10 mouse cellular contexts compared by ENCODE assay signal in the genomic region with DNA sequence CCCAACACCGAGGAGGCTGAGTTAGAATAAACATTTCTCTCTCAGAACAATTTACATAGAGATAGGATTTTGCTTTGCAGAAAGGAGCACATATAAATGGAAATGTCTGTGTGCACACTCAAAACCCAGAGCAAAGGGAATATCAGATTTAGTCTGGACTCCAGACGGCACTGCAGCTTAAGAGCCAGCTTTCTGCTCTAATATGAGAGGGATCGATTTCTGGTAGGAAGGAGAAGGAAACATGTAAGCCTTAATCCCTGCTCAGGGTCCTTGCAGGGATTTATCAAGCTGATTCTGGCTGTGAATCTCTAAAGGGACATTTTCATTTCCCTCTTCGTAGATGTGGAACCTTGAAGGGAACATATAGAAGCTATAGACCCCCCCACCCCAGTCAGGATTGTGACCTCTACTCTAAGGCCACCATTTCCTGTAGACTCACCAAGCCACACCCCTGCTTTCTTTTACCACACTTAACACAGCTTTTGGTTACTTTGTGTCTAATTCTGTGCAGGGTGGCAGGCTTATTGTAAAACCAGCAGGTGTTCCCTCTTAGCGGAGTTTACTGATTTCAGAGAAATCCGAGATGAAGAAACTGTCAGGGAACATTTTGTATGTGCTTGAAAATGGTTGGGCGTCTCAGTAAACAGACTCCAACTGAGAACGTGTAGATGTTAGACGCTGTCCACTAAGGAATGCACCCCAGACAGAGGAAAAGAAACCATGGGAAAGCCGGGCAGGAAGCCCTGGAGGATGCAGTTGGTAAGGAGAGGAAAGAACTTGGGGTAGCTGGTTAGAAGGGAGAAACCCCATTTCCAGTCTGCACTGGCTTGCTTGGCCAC. TPM values are rescaled to one million over a fixed set of nuclear protein-coding genes. Genes with fewer than 3 reads are reported as not detected.
DNase-seq lines count a peak whose midpoint lies in the region; ATAC-seq and TF ChIP-seq lines count a peak whose summit lies in the region.
"Had no signal": no experiment of that assay in that cellular context is flagged by ENCODE, and none has a peak within 500 bp of the region (broad histone marks: within the 10 kb centered on the region; RNA-seq: fewer than 3 reads in every experiment).

No protein-coding gene starts in this region.

- H3K9ac ChIP-seq in kidney, embryonic 15.5 days, result no peak overlapping the region
- H3K9ac ChIP-seq in hindbrain, embryonic 11.5 days (ENCODE audit: low read depth, low read length), result no peak overlapping the region
- H3K9ac ChIP-seq in midbrain, embryonic 16.5 days (ENCODE audit: low read depth, low read length), result no peak overlapping the region

- TF ChIP-seq CTCF in kidney, adult 2 months (conservative IDR thresholded peaks at IDR 0.05; ENCODE audit: insufficient read depth, insufficient read length, low read depth, low read length), result no peak
- no peak for TF ChIP-seq CTCF in brain, embryonic 14.5 days (IDR thresholded peaks at IDR 0.05; ENCODE audit: borderline replicate concordance, extremely low read depth, insufficient read depth, insufficient read length)

- H3K4me1 ChIP-seq in kidney, embryonic 15.5 days, result peaks cover 14% of the 10 kb centered on the region
- no peaks in the 10 kb centered on the region; the same call in 1 of the 2 replicates for H3K4me1 ChIP-seq in kidney, adult 2 months (ENCODE audit: control insufficient read depth, insufficient read depth, low read length)
- no peaks in the 10 kb centered on the region for H3K4me1 ChIP-seq in hindbrain, embryonic 11.5 days (replicated peaks; ENCODE audit: control insufficient read depth, insufficient read depth, low read length)
- H3K4me1 ChIP-seq in midbrain, embryonic 16.5 days (ENCODE audit: control insufficient read depth, insufficient read depth, low read length), result peaks cover 5% of the 10 kb centered on the region

- DNase-seq in kidney, adult 2 months, result no peak
- DNase-seq in brain, embryonic 14.5 days (ENCODE audit: low read depth), result peak; percentile 41
- DNase-seq in hindbrain, embryonic 11.5 days (ENCODE audit: low spot score), result no peak
- DNase-seq in urinary bladder, postnatal 36 days (ENCODE audit: low spot score in 2 of 2), result no peak
- no peak for DNase-seq in gastrocnemius, postnatal 10 days
- DNase-seq in frontal cortex, postnatal 36 days (ENCODE audit: low spot score in 2 of 2), result no peak
- DNase-seq: spleen, adult 18-20 months had no signal

- no peaks in the 10 kb centered on the region for H3K36me3 ChIP-seq in kidney, embryonic 15.5 days
- no peaks in the 10 kb centered on the region for H3K36me3 ChIP-seq in kidney, adult 2 months (ENCODE audit: control insufficient read depth, insufficient read depth, low read length)
- no peaks in the 10 kb centered on the region for H3K36me3 ChIP-seq in hindbrain, embryonic 11.5 days (ENCODE audit: control insufficient read depth, insufficient read depth, low read length)
- H3K36me3 ChIP-seq in midbrain, embryonic 16.5 days (ENCODE audit: control insufficient read depth, insufficient read depth, low read length), result no peaks in the 10 kb centered on the region

- H3K4me3 ChIP-seq in kidney, embryonic 15.5 days (replicated peaks), result no peak overlapping the region
- no peak overlapping the region for H3K4me3 ChIP-seq in kidney, adult 2 months (ENCODE audit: insufficient read depth, low read depth, low read length)
- no peak overlapping the region for H3K4me3 ChIP-seq in hindbrain, embryonic 11.5 days (ENCODE audit: low read depth, low read length)
- H3K4me3 ChIP-seq in midbrain, embryonic 16.5 days (ENCODE audit: low read depth, low read length), result no peak overlapping the region

- no peaks in the 10 kb centered on the region for H3K27me3 ChIP-seq in kidney, embryonic 15.5 days
- no peaks in the 10 kb centered on the region for H3K27me3 ChIP-seq in kidney, adult 2 months (replicated peaks; ENCODE audit: control insufficient read depth, insufficient read depth, low read length)
- H3K27me3 ChIP-seq in hindbrain, embryonic 11.5 days (ENCODE audit: control insufficient read depth, insufficient read depth, low read length), result no peaks in the 10 kb centered on the region
- H3K27me3 ChIP-seq in midbrain, embryonic 16.5 days (ENCODE audit: control insufficient read depth, insufficient read depth, low read depth, low read length), result no peaks in the 10 kb centered on the region

- WGBS in kidney, embryonic 15.5 days, result 29% methylated on average over 10 of the region's 10 CpGs
- 42% methylated on average over 10 of the region's 10 CpGs for WGBS in kidney, adult 2 months
- WGBS in hindbrain, embryonic 11.5 days, result 53% methylated on average over 10 of the region's 10 CpGs
- 32% methylated on average over 10 of the region's 10 CpGs for WGBS in midbrain, embryonic 16.5 days

- no peaks in the 10 kb centered on the region for H3K9me3 ChIP-seq in kidney, embryonic 15.5 days (replicated peaks)
- no peaks in the 10 kb centered on the region for H3K9me3 ChIP-seq in hindbrain, embryonic 11.5 days (ENCODE audit: control insufficient read depth, low read length)
- H3K9me3 ChIP-seq in midbrain, embryonic 16.5 days (replicated peaks; ENCODE audit: control insufficient read depth, low read length, poor library complexity, severe bottlenecking), result no peaks in the 10 kb centered on the region

- peak overlapping the region; percentile 5 for H3K27ac ChIP-seq in kidney, embryonic 15.5 days
- H3K27ac ChIP-seq in kidney, adult 2 months (ENCODE audit: insufficient read depth, low read depth, low read length), result no peak overlapping the region
- H3K27ac ChIP-seq in hindbrain, embryonic 11.5 days (ENCODE audit: low read depth, low read length), result peak overlapping the region; percentile 39; the same call in 1 of the 2 replicates
- peak overlapping the region; percentile 28; the same call in 1 of the 2 replicates for H3K27ac ChIP-seq in midbrain, embryonic 16.5 days (ENCODE audit: low read length)

- TF ChIP-seq POLR2A in kidney, adult 2 months (IDR thresholded peaks at IDR 0.05; ENCODE audit: low read depth, low read length), result no peak
- no peak for TF ChIP-seq POLR2A in brain, embryonic 14.5 days (IDR thresholded peaks at IDR 0.05; ENCODE audit: borderline replicate concordance, extremely low read depth, insufficient read depth, insufficient read length, poor library complexity, severe bottlenecking)

- ATAC-seq in kidney, embryonic 15.5 days (replicated peaks; ENCODE audit: low FRiP score), result no peak
- ATAC-seq in hindbrain, embryonic 11.5 days (ENCODE audit: low FRiP score), result no peak
- ATAC-seq in midbrain, embryonic 16.5 days, result no peak

- H3K4me2 ChIP-seq in kidney, embryonic 15.5 days, result no peak overlapping the region
- no peak overlapping the region for H3K4me2 ChIP-seq in hindbrain, embryonic 11.5 days (replicated peaks; ENCODE audit: low read depth, low read length)
- H3K4me2 ChIP-seq in midbrain, embryonic 16.5 days (ENCODE audit: low read length), result no peak overlapping the region

RNA-seq across cellular contexts. Expression of gene Zfp366, which starts 20.9 kb away (rescaled TPM):
- polyA plus RNA-seq in kidney, embryonic 15.5 days (2015; fragmentation: Nextera tagmentation; extraction: Ambion mirVana), result 0.99 and 1.1 TPM in 2 replicates
- polyA plus RNA-seq in kidney, adult 2 months (2012; rRNA removed), result 3.1 and 4.3 TPM in 2 replicates
- polyA plus RNA-seq in brain, embryonic 14.5 days (2012; rRNA removed), result 1.1 and 4.4 TPM in 2 replicates
- polyA plus RNA-seq in hindbrain, embryonic 11.5 days (2014; fragmentation: Nextera tagmentation; extraction: Ambion mirVana), result 0.91 and 0.95 TPM in 2 replicates
- 0.73 and 0.85 TPM in 2 replicates for polyA plus RNA-seq in midbrain, embryonic 16.5 days (2015; fragmentation: Nextera tagmentation; extraction: Ambion mirVana)
- 1 to 10 TPM; 6.1 to 6.5 TPM for total RNA-seq in gastrocnemius, postnatal 10 days (2021)
- total RNA-seq: MEL had no signal
